Mouse (Mus musculus): ENCODE results near the gene Agap1. TPM values are rescaled to one million over a fixed set of nuclear protein-coding genes. Genes with fewer than 3 reads are reported as not detected.

Gene Agap1
- total and polyA plus RNA-seq, 3 experiments = 0.01 TPM; not detected in 2

- TF ChIP-seq ZC3H11A (IDR thresholded peaks at IDR 0.05; ENCODE audit: low read depth, low read length) = no peak
- no peak for TF ChIP-seq TCF12 (IDR thresholded peaks at IDR 0.05; ENCODE audit: low read depth, low read length)
- no peak for TF ChIP-seq UBTF (IDR thresholded peaks at IDR 0.05; ENCODE audit: borderline replicate concordance, insufficient read depth, low read depth, low read length)
- no peak for TF ChIP-seq BHLHE40 (IDR thresholded peaks at IDR 0.05; ENCODE audit: borderline replicate concordance, low read depth, low read length)
- no peak for TF ChIP-seq USF1 (IDR thresholded peaks at IDR 0.05; ENCODE audit: low read depth, low read length)
- TF ChIP-seq CHD1 (IDR thresholded peaks at IDR 0.05; ENCODE audit: low read depth, low read length) = no peak
- no peak for TF ChIP-seq NELFE (IDR thresholded peaks at IDR 0.05; ENCODE audit: low read depth, low read length)
Observed at GRCm38 (mm10) chr1:89756387-89756786, 301.8 kb downstream of the Agap1 start.

GRCm38 (mm10) chr1:89757545-89757944 is 302.9 kb downstream of the Agap1 start:
- no peak for DNase-seq (ENCODE audit: low read depth, low spot score)
- Histone ChIP-seq H3K79me2 (ENCODE audit: control insufficient read depth, insufficient read depth, low read length, poor library complexity) (no peaks in the 10 kb centered on the region), H3K27me3 (ENCODE audit: control insufficient read depth in 1 of 2, insufficient read depth in 2 of 2, low read length in 2 of 2) (no peaks in the 10 kb centered on the region), H3K4me3 (ENCODE audit: control insufficient read depth in 1 of 2, insufficient read depth in 1 of 2, low read depth in 2 of 2, low read length in 2 of 2) (no peak overlapping the region), H3K4me1 (ENCODE audit: control insufficient read depth in 1 of 2, insufficient read depth in 2 of 2, low read length in 2 of 2) (no peaks in the 10 kb centered on the region), H3K36me3 (ENCODE audit: control insufficient read depth in 1 of 2, insufficient read depth in 2 of 2, low read length in 2 of 2) (no peaks in the 10 kb centered on the region), H3K9ac (ENCODE audit: control insufficient read depth, low read depth, low read length, poor library complexity, severe bottlenecking) (no peak overlapping the region), H3K27ac (ENCODE audit: control insufficient read depth, low read depth, low read length) (no peak overlapping the region), H3K9me3 (replicated peaks; ENCODE audit: insufficient read depth, low read length) (no peaks in the 10 kb centered on the region)
- TF ChIP-seq MYC (IDR thresholded peaks at IDR 0.05; ENCODE audit: low read depth, low read length) (no peak), CHD1 (IDR thresholded peaks at IDR 0.05; ENCODE audit: low read depth, low read length) (no peak), GABPA (IDR thresholded peaks at IDR 0.05; ENCODE audit: low read depth, low read length) (no peak), RAD21 (IDR thresholded peaks at IDR 0.05; ENCODE audit: low read depth, low read length) (no peak), RCOR1 (IDR thresholded peaks at IDR 0.05; ENCODE audit: low read depth, low read length) (no peak), POLR2A (IDR thresholded peaks at IDR 0.05; ENCODE audit: control insufficient read depth in 1 of 2, insufficient read depth in 1 of 2, low read depth in 1 of 2, low read length in 2 of 2, poor library complexity in 1 of 2) (no peak), ZMIZ1 (IDR thresholded peaks at IDR 0.05; ENCODE audit: low read depth, low read length) (no peak), NELFE (IDR thresholded peaks at IDR 0.05; ENCODE audit: low read depth, low read length) (no peak), HCFC1 (IDR thresholded peaks at IDR 0.05; ENCODE audit: low read depth, low read length) (no peak), NRF1 (IDR thresholded peaks at IDR 0.05; ENCODE audit: insufficient read depth, low read depth, low read length, poor library complexity, severe bottlenecking) (no peak), UBTF (IDR thresholded peaks at IDR 0.05; ENCODE audit: borderline replicate concordance, insufficient read depth, low read depth, low read length) (no peak), SMC3 (IDR thresholded peaks at IDR 0.05; ENCODE audit: low read depth, low read length) (no peak), POLR2AphosphoS2 (IDR thresholded peaks at IDR 0.05; ENCODE audit: low read length) (no peak), KAT2A (conservative IDR thresholded peaks at IDR 0.05; ENCODE audit: low read depth, low read length) (no peak), ZKSCAN1 (IDR thresholded peaks at IDR 0.05; ENCODE audit: low read depth, low read length) (no peak), ELF1 (IDR thresholded peaks at IDR 0.05; ENCODE audit: low read depth, low read length) (no peak), CTCF (IDR thresholded peaks at IDR 0.05 in 2 of 3, conservative IDR thresholded peaks at IDR 0.05 in 1 of 3; ENCODE audit: control insufficient read depth in 1 of 3, insufficient read depth in 1 of 3, low read depth in 2 of 3, low read length in 3 of 3, poor library complexity in 1 of 3, severe bottlenecking in 1 of 3) (no peak), TCF12 (IDR thresholded peaks at IDR 0.05; ENCODE audit: low read depth, low read length) (no peak), BHLHE40 (IDR thresholded peaks at IDR 0.05; ENCODE audit: borderline replicate concordance, low read depth, low read length) (no peak)

More at GRCm38 (mm10) chr1:89756387-89756786, 301.8 kb downstream of the Agap1 start:
- no peaks in the 10 kb centered on the region for H3K27me3 ChIP-seq (ENCODE audit: control insufficient read depth in 1 of 2, insufficient read depth in 2 of 2, low read length in 2 of 2)
- no peak for DNase-seq (ENCODE audit: low read depth, low spot score)
- no peaks in the 10 kb centered on the region for H3K36me3 ChIP-seq (ENCODE audit: control insufficient read depth in 1 of 2, insufficient read depth in 2 of 2, low read length in 2 of 2)
- H3K79me2 ChIP-seq (ENCODE audit: control insufficient read depth, insufficient read depth, low read length, poor library complexity) = no peaks in the 10 kb centered on the region
- no peak overlapping the region for H3K4me3 ChIP-seq (ENCODE audit: control insufficient read depth in 1 of 2, insufficient read depth in 1 of 2, low read depth in 2 of 2, low read length in 2 of 2)
- no peaks in the 10 kb centered on the region for H3K9me3 ChIP-seq (replicated peaks; ENCODE audit: insufficient read depth, low read length)
- no peak overlapping the region for H3K27ac ChIP-seq (ENCODE audit: control insufficient read depth, low read depth, low read length)
- H3K4me1 ChIP-seq (ENCODE audit: control insufficient read depth in 1 of 2, insufficient read depth in 2 of 2, low read length in 2 of 2) = no peaks in the 10 kb centered on the region
- H3K9ac ChIP-seq (ENCODE audit: control insufficient read depth, low read depth, low read length, poor library complexity, severe bottlenecking) = no peak overlapping the region

Data from MEL (cell line).